Mouse (Mus musculus): ENCODE data around the gene Col24a1. TPM values are rescaled to one million over a fixed set of nuclear protein-coding genes. Genes with fewer than 3 reads are reported as not detected.

Gene Col24a1
- 0.03 and 0.14 TPM in 2 replicates for polyA plus RNA-seq (2012; ENCODE audit: low replicate concordance)

DNA sequence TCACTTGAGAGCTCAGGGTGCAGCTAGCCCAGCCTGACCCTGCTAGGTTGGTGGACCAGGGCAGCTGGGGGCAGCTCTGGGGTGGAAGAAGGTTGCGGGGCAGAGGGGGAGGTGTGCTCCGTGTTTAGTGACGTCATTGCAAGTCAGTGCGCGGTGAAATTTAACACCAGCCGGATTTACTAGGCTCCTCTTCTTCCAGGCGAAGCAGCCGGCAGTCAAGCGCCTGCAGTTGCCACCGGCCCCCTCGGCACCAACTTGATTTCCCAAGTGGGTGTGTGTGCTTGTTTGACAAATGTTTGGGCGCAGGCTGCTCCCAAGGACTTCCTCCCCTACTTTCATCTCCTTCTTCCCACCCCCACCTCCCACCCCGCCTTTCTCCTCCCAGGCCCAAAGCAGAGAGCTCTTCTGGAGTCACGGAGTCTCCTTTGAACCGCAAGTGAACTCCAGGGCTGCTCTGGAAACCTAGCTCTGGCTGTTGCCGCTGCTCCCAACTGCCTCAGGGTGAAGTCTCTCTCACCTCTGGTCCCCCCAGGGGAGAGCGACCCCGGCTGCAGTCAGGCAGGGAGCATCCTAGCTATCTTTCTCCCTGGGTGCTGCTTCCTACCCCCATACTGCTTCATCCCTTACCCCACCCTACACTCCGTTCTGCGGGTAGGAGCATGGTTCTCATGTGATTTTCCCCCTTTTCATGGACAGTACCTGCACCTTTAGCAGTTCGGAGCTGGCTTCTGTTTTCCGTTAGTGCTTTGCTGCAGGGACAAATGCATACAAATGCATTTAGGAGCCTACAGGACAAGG, at the start of gene Col24a1:
Gene Col24a1, plus strand, starts transcription at position 136 of the 798 bp plus-strand sequence.

DNA sequence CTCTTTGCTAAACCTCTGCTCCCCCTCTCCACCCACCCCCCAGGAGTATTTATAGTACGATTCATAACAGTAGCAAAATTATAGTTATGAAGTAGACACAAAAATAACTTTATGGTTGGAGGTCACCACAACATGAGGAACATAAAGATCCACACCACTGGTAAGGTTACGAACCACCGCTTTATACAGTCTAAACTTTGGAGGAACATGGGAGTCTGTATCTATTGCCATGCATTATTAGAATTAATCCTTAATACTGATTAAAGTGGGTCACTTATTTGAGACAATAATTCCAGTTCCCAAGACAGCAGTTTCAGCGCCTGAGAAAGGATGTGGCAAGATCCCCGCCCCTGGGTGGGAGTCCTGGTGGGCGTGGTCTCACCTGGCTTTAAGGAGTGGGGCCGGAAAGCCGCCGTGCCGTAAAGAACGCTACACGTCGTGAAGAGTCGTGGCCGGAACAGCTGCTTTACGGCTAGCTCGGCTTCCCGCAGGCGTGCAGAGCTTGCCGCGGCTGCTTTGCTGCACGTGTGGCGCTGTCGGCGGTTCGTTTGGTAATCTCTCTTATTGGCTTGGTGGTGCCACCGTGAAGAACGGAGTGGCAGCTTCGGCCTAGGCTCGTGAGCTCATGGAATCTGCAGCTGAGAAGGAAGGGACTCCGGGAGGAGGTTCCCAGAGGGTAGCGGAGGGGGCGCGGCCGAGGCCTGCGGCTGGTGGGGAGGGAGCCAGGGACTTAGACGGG, 283.6 kb downstream of the Col24a1 start, which contains the start of gene Znhit6:
Gene Znhit6, plus strand, starts transcription at position 463 of the 739 bp plus-strand sequence.

Other genes starting within 250 kb of the Col24a1 start
- gene Clca2, start 193.0 kb upstream of the Col24a1 start, polyA plus RNA-seq (2012; ENCODE audit: low replicate concordance) = 0.08 TPM in 1 of 2 replicates, not detected in the other
- gene Odf2l, start 173.9 kb upstream of the Col24a1 start, polyA plus RNA-seq (2012; ENCODE audit: low replicate concordance) = 0.87 and 2.5 TPM in 2 replicates